Mouse (Mus musculus) ES-Bruce4 (cell line): ENCODE data around the gene Prss22.

Source experiments
- CTCF ChIP-seq: IDR thresholded peaks from one replicate; pipeline ENCODE4 v1.8.1; 2011; ENCODE audit warnings: low read depth, low read length
- EP300 ChIP-seq: IDR thresholded peaks from 2 replicates; pipeline ENCODE4 v1.6.1; 2011; ENCODE audit warnings: low read depth, low read length; ENCODE audit not compliant: insufficient read depth
- POLR2A ChIP-seq: IDR thresholded peaks from one replicate; pipeline ENCODE4 v1.8.1; 2011; ENCODE audit warnings: low read length; ENCODE audit not compliant: insufficient read depth

GRCm38 (mm10) chr17:23966658-23967401, 31.1 kb downstream of the Prss22 start:
- TF ChIP-seq EP300, result no peak
- no peak for TF ChIP-seq POLR2A
- no peak for TF ChIP-seq CTCF
